Mouse (Mus musculus) brain, embryonic 14.5 days (tissue): ENCODE data around the gene Fibcd1. TPM values are rescaled to one million over a fixed set of nuclear protein-coding genes. Genes with fewer than 3 reads are reported as not detected.

Experiments
- DNase-seq: peaks from one replicate; pipeline ENCODE4 v3.0.0-alpha.2; 2011; ENCODE audit warnings: low read depth
- CTCF ChIP-seq: fragments of 200-500 bp; IDR thresholded peaks from 2 replicates; pipeline ENCODE4 v1.5.1; 2012; ENCODE audit warnings: inconsistent platforms, mild to moderate bottlenecking, moderate library complexity, borderline replicate concordance; ENCODE audit not compliant: insufficient read depth, insufficient read length; ENCODE audit errors: extremely low read depth
- POLR2A ChIP-seq: fragments of 200-500 bp; IDR thresholded peaks from 2 replicates; pipeline ENCODE4 v1.6.1; 2012; ENCODE audit warnings: mild to moderate bottlenecking, inconsistent platforms, borderline replicate concordance; ENCODE audit not compliant: poor library complexity, insufficient read depth, insufficient read length, severe bottlenecking; ENCODE audit errors: extremely low read depth
- polyA plus RNA-seq: library from polyadenylated mRNA; depleted of rRNA; stranded (reverse); fragments of >200 nt; gene quantifications from 2 replicates; pipeline ENCODE4 v1.2.3, GENCODE M21; 2012

Gene Fibcd1
- polyA plus RNA-seq, 1 experiment, result 10.0 TPM

DNA sequence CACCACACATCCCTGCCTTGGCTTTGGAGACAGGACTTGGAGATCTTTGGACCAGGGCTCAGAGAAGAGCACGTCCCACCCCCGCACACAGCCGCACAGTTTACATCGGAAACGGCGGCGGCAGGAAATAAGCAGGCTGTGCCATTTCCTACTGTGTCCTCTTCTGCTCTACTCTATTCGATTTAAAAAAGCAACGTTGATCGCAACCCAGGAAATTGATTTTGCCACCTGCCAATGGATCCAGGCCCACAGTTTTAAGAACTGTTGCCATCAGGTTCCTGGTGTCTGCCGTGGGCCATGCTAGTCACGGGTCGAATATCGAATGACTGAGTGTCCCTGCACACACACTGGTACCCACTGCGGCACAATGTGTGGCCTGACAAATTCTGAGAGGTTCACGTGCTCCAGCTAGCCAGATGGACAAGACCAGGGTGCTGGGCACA lies 20.3 kb downstream of the Fibcd1 start:
- TF ChIP-seq POLR2A (no peak), CTCF (no peak)
- no peak for DNase-seq

- TF ChIP-seq CTCF (peak; percentile 59; the same call in 1 of the 2 replicates), POLR2A (no peak)
- peak; percentile 62 for DNase-seq
Observed at GRCm38 (mm10) chr2:31823933-31824730, 21.7 kb downstream of the Fibcd1 start.

DNA sequence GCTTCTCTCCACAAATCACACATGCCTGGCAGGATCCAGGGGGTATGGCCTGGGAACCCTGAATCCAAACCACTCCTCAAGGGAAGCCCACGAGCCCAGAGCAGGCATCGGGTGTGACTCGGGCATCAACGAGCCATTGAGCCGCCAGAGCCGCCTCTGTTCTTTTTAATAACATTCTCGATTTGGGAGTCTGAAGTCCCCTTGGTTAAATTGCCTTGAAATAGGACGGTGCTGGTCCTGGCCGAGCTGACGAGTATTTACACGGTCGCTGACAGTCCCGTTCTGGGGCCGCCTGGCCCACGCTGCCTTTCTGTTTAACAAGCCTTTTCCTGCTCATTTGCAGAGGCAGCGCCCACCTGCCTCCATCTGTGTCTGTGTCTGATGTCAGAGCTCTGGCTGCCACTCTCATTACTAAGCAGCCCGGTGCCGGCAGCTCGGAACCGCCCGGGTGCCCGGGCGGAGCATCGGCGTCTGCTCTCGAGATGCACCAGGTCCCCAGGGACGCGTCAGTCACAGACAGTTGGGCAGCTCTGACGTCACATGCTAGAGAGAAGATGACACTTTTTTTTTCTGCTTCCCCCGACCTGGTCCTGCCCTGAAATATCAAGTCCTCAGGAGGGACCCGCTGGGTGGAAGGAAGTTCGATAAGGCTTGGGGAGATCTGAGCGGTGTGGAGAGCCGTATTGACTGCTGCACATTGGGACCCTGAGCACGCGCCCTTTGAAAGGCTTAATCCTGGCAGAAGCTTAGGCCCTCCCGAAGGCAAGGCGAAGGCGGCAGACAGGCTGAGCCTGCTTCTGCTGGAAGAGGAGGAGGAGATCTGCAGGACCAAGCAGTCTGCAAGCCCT lies 23.1 kb downstream of the Fibcd1 start:
- TF ChIP-seq POLR2A (no peak), CTCF (no peak)
- peak; percentile 91 for DNase-seq

- peak; percentile 78 for TF ChIP-seq CTCF
- TF ChIP-seq POLR2A, result no peak
- DNase-seq, result peak; percentile 67
Observed at GRCm38 (mm10) chr2:31815367-31815766, 30.4 kb downstream of the Fibcd1 start.

DNA sequence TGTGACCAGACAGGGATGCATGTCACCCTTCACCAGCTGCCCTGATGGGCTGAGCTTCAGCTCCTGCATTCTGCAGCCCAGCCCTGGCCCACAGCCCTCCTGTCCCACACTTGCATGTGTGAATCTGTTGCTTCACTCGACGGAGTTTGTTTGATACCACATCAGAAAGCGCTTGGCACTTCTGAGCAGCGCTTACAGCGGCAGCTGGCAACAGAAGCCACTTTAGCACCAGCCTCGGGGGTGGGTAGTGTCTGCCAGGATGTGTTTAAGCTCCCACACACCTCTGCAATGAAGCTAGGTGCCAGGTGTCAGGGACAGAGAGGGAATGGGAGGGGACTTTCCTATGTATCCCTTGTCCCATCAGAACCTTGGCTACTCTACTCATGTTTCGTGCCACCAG lies 31.1 kb downstream of the Fibcd1 start:
- no peak for DNase-seq
- TF ChIP-seq POLR2A, result no peak
- TF ChIP-seq CTCF, result no peak

DNA sequence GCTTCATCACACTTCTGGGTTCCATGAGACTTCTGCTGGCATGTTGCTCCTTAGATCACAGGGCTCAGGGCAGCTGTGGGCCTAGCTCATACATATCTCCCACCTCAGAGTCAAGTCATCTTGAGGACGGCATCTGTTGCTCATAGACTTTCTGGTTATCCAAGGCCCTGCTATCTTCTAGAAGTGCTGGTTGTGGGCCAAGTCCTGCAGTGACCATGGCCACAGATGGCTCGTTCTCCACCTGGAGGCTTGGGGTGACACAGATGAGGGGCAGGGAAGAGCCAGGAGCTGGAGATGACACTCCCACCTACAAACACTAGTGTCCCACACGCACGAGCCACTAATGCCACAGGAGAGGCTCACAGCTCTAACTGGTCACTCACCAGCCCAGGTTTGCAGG lies 32.2 kb downstream of the Fibcd1 start:
- no peak for DNase-seq
- TF ChIP-seq CTCF, result no peak
- no peak for TF ChIP-seq POLR2A

DNA sequence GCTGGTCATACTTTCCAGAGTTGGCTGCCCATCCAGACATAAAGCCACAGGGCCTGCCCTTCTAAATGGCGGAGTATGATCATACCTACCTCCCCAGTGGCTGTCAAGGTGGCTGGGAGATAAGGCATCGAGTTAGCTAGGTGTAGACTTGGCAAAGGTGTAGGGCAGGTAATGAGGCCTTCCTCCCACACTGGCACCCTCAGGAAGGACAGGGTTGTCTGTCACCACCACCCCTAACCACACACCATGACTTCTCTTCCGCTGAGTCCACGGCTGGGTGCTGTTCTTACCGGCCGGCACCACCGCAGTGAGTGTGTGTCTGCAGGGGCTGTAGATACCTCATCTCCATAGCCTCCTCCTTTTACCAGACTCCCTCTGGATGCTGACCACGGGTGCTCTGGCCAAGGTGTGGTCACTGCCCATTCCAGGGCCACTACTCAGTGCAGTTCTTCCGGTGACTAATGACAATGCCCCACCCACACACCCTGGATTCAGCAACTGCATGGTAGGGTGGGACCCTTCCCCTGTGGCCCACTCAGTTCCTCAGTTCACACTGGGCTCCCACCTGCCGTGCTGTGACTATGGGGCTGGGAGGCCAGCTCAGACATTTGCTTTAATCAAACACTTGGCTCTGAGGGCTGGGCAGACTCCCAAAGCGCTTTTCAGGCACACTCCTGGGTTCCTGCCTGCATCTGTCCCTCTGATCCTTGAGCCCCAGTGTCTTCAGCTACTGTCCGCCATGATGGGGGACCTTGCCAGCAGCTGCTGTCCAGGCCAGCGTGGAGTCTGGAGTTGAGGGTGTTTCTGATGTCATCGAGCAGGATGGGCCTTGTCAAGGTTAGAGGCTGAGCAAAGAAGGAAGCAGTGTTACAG lies 34.5 kb downstream of the Fibcd1 start:
- no peak for TF ChIP-seq CTCF
- DNase-seq, result no peak

DNA sequence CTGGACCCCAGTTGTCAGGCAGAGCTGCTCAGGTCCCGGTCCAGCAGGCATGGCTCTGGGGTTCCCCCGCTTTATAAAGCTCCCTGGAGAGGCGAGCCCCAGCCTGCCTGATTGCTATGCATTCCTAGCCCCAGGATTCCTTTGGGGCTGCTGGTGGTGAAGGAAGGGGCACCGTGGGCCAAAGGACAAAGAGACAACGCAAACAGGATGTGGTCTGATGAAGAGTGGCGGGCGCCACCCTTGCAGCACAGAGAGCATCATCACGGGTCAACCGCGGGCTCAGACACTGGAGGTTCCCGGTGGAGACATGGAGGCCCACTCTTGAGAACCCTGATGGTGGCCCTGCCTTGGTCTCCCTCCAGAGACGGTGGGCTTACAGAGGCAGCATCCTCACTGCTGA lies 35.4 kb downstream of the Fibcd1 start, which contains the start of gene Qrfp:
Gene Qrfp (minus strand): TSS at position 137 of the 400 bp plus-strand sequence.
- TF ChIP-seq POLR2A (no peak), CTCF (no peak)
- DNase-seq, result no peak

GRCm38 (mm10) chr2:31809358-31809740 lies 36.5 kb downstream of the Fibcd1 start:
- no peak for TF ChIP-seq POLR2A
- no peak for TF ChIP-seq CTCF
- no peak for DNase-seq

DNA sequence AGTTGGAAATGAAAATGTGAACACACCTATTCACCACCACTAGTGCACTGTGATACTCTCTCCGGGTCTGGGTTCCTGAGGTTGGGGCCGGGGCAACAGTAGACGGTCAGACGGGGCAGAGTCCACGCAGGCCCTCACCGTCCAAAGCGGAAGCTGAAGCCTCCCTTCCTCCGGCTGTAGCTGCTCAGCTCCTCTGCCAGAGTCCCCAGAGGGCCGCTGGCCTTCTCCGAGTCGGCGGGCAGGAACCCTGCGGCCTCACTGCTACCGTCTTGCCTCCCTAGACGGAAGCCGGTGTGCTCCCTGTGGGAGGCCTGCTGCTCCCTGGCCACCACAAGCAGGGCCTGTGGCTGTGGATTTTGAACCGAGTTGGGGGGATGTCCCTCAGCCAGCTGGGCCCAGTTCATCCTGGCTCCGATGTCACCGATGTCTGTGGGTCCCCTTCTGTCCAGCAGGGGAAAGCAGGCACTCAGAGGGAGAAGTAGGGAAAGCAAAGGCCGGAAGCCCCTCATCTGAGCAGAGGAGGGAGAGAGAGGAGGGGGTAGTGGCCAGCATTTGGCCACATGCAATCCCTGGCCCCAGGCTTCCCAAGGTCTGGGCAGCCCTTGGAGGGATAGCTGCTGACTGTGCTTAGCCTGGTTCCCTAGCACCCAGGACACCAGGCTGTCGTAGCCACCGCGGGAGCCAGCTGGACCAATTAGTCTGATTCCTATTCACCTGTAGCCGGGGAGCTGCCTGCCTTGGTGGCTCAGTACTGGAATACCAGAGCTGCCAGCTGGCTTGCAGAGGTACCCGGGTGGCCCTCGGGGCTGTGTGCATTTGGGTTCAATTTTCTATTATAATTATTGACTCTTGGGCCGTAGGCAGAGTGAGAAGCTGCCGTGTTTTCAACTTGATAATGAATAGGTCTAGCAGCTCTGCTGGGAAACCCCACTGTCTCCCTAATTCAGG lies 37.1 kb downstream of the Fibcd1 start:
- TF ChIP-seq CTCF (peak; percentile 23; the same call in 1 of the 2 replicates), POLR2A (no peak)
- peak; percentile 65 for DNase-seq
